Mouse (Mus musculus): Measurements from ENCODE around the gene Gpr137. TPM values are rescaled to one million over a fixed set of nuclear protein-coding genes. Genes with fewer than 3 reads are reported as not detected.
A peak's percentile ranks its signal among the peaks of the same experiment; 100 is the strongest.

Gpr137 gene
- polyA plus RNA-seq, 2 experiments from 2014 or later, result 9.8 to 11.5 TPM

GRCm38 (mm10) chr19:6940396-6941351 is 1.6 kb downstream of the Gpr137 start:
- ATAC-seq, result no peak

- ATAC-seq, result no peak
Observed at GRCm38 (mm10) chr19:6939106-6940002, 2.9 kb downstream of the Gpr137 start.

- no peak for ATAC-seq
Observed at GRCm38 (mm10) chr19:6937541-6938465, 4.5 kb downstream of the Gpr137 start.

- no peak for ATAC-seq
Observed at GRCm38 (mm10) chr19:6936299-6936698, 6.0 kb downstream of the Gpr137 start.

- ATAC-seq, result no peak
Observed at GRCm38 (mm10) chr19:6934195-6934977, 7.9 kb downstream of the Gpr137 start, which contains the start of gene Kcnk4. TSS of gene Kcnk4 (minus strand) at chr19:6934515.

- no peak for ATAC-seq
Observed at GRCm38 (mm10) chr19:6933436-6934194, 8.7 kb downstream of the Gpr137 start.

- no peak for ATAC-seq
Observed at GRCm38 (mm10) chr19:6933102-6933435, 9.2 kb downstream of the Gpr137 start.

GRCm38 (mm10) chr19:6932018-6932417 is 10.3 kb downstream of the Gpr137 start:
- ATAC-seq, result no peak

- ATAC-seq, result no peak
Observed at GRCm38 (mm10) chr19:6931002-6931401, 11.3 kb downstream of the Gpr137 start.

GRCm38 (mm10) chr19:6928080-6928479 is 14.2 kb downstream of the Gpr137 start:
- no peak for ATAC-seq

GRCm38 (mm10) chr19:6926559-6927255 is 15.6 kb downstream of the Gpr137 start:
- no peak for ATAC-seq

- ATAC-seq, result no peak
Observed at GRCm38 (mm10) chr19:6925611-6926329, 16.5 kb downstream of the Gpr137 start.

- no peak for ATAC-seq
Observed at GRCm38 (mm10) chr19:6925307-6925573, 17.0 kb downstream of the Gpr137 start, which contains the start of gene Catsperz. TSS of gene Catsperz (minus strand) at chr19:6925380.

GRCm38 (mm10) chr19:6924461-6925306 is 17.6 kb downstream of the Gpr137 start:
- no peak for ATAC-seq

GRCm38 (mm10) chr19:6922901-6923735 is 19.2 kb downstream of the Gpr137 start:
- ATAC-seq, result no peak

GRCm38 (mm10) chr19:6921647-6922567 is 20.4 kb downstream of the Gpr137 start, which contains the start of gene Esrra:
TSS of gene Esrra (minus strand) at chr19:6921813.
- ATAC-seq, result peak; percentile 93
